Mouse (Mus musculus) retina, embryonic 14.5 days (tissue): ENCODE data around the gene Utrn.

Experiments used
- DNase-seq: peaks from one replicate; pipeline ENCODE4 v3.0.0-alpha.2; 2015; ENCODE audit warnings: low spot score

Gene Utrn

GRCm38 (mm10) chr10:12535272-12535671 lies 333.9 kb downstream of the Utrn start:
- no peak for DNase-seq

- no peak for DNase-seq
Observed at GRCm38 (mm10) chr10:12534801-12535200, 334.4 kb downstream of the Utrn start.

GRCm38 (mm10) chr10:12534301-12534700 lies 334.9 kb downstream of the Utrn start:
- DNase-seq, result no peak

- no peak for DNase-seq
Observed at GRCm38 (mm10) chr10:12522078-12522477, 347.1 kb downstream of the Utrn start.

GRCm38 (mm10) chr10:12518162-12518561 lies 351.0 kb downstream of the Utrn start:
- DNase-seq, result no peak

GRCm38 (mm10) chr10:12505568-12505967 lies 363.6 kb downstream of the Utrn start:
- DNase-seq, result no peak

- DNase-seq, result no peak
Observed at GRCm38 (mm10) chr10:12500489-12500888, 368.7 kb downstream of the Utrn start.

- DNase-seq, result no peak
Observed at GRCm38 (mm10) chr10:12497555-12497954, 371.6 kb downstream of the Utrn start.

- no peak for DNase-seq
Observed at GRCm38 (mm10) chr10:12489551-12490177, 379.5 kb downstream of the Utrn start.

GRCm38 (mm10) chr10:12488518-12488917 lies 380.6 kb downstream of the Utrn start:
- DNase-seq, result no peak

- no peak for DNase-seq
Observed at GRCm38 (mm10) chr10:12488117-12488516, 381.0 kb downstream of the Utrn start.

- no peak for DNase-seq
Observed at GRCm38 (mm10) chr10:12483494-12483893, 385.7 kb downstream of the Utrn start.

- DNase-seq, result no peak
Observed at GRCm38 (mm10) chr10:12482975-12483374, 386.2 kb downstream of the Utrn start.

- DNase-seq, result no peak
Observed at GRCm38 (mm10) chr10:12474850-12475621, 394.1 kb downstream of the Utrn start.

- DNase-seq, result no peak
Observed at GRCm38 (mm10) chr10:12469391-12470057, 399.6 kb downstream of the Utrn start.

- DNase-seq, result no peak
Observed at GRCm38 (mm10) chr10:12467544-12467943, 401.6 kb downstream of the Utrn start.

GRCm38 (mm10) chr10:12460945-12461344 lies 408.2 kb downstream of the Utrn start:
- no peak for DNase-seq

- DNase-seq, result no peak
Observed at GRCm38 (mm10) chr10:12456867-12457266, 412.3 kb downstream of the Utrn start.

- no peak for DNase-seq
Observed at GRCm38 (mm10) chr10:12452641-12453040, 416.5 kb downstream of the Utrn start.

- DNase-seq, result no peak
Observed at GRCm38 (mm10) chr10:12444122-12444521, 425.0 kb downstream of the Utrn start.

- no peak for DNase-seq
Observed at GRCm38 (mm10) chr10:12433161-12433560, 436.0 kb downstream of the Utrn start.

GRCm38 (mm10) chr10:12430399-12430798 lies 438.8 kb downstream of the Utrn start:
- DNase-seq, result no peak

GRCm38 (mm10) chr10:12426866-12427265 lies 442.3 kb downstream of the Utrn start:
- DNase-seq, result no peak
